Mouse (Mus musculus) heart, embryonic 14.5 days (tissue): ENCODE results near the gene Cnot10. TPM values are rescaled to one million over a fixed set of nuclear protein-coding genes. Genes with fewer than 3 reads are reported as not detected.

Source experiments
- ATAC-seq: fragments of 200-750 bp; cut with Nextera tagmentation; 2 replicates; pipeline ENCODE4 v1.8.0; 2017; ENCODE audit warnings: low read depth, moderate TSS enrichment; ENCODE audit not compliant: insufficient number of reproducible peaks, insufficient read depth, low FRiP score
- H3K27ac ChIP-seq, 2 experiments: fragments of 200-500 bp in 1 of 2; fragments of 300-500 bp in 1 of 2; sonication (generic) in 1 of 2; replicated peaks in 1 of 2; 2 replicates each; pipeline ENCODE4 v1.5.1; 2012 to 2014; ENCODE audit warnings: low read depth in 2 of 2, low read length in 2 of 2, control low read depth in 1 of 2, mild to moderate bottlenecking in 1 of 2, mixed read lengths in 1 of 2; ENCODE audit not compliant: control insufficient read depth in 1 of 2, insufficient read depth in 1 of 2
- H3K27me3 ChIP-seq: fragments of 300-500 bp; sonication (generic); 2 replicates; pipeline ENCODE4 v1.6.1; 2014; ENCODE audit warnings: mild to moderate bottlenecking, low read length, control low read depth; ENCODE audit not compliant: control insufficient read depth, insufficient read depth
- H3K36me3 ChIP-seq: fragments of 300-500 bp; sonication (generic); 2 replicates; pipeline ENCODE4 v1.6.1; 2014; ENCODE audit warnings: mild to moderate bottlenecking, control low read depth, low read length, mixed read lengths; ENCODE audit not compliant: control insufficient read depth, insufficient read depth
- H3K4me1 ChIP-seq, 2 experiments: fragments of 200-500 bp in 1 of 2; fragments of 300-500 bp in 1 of 2; sonication (generic) in 1 of 2; 2 replicates each; pipeline ENCODE4 v1.6.1; 2012 to 2014; ENCODE audit warnings: low read length in 2 of 2, control low read depth in 1 of 2, mixed read lengths in 1 of 2; ENCODE audit not compliant: control insufficient read depth in 2 of 2, insufficient read depth in 2 of 2
- H3K4me2 ChIP-seq: fragments of 300-500 bp; sonication (generic); 2 replicates; pipeline ENCODE4 v1.6.1; 2014; ENCODE audit warnings: mild to moderate bottlenecking, low read length
- H3K4me3 ChIP-seq, 2 experiments: fragments of 200-500 bp in 1 of 2; fragments of 300-500 bp in 1 of 2; sonication (generic) in 1 of 2; 2 replicates each; pipeline ENCODE4 v1.5.1; 2012 to 2014; ENCODE audit warnings: low read length in 2 of 2, mild to moderate bottlenecking in 2 of 2, control low read depth in 1 of 2, low read depth in 1 of 2, moderate library complexity in 1 of 2; ENCODE audit not compliant: control insufficient read depth in 1 of 2, insufficient read depth in 1 of 2
- H3K9ac ChIP-seq: fragments of 300-500 bp; sonication (generic); 2 replicates; pipeline ENCODE4 v1.6.1; 2014; ENCODE audit warnings: mild to moderate bottlenecking, low read length
- H3K9me3 ChIP-seq: fragments of 300-500 bp; sonication (generic); 2 replicates; pipeline ENCODE4 v1.6.1; 2016; ENCODE audit warnings: low read length, control low read depth; ENCODE audit not compliant: control insufficient read depth
- WGBS: fragments of 180-500 bp; shearing (Covaris S2); extraction: QIAGEN DNeasy Blood & Tissue Kit; methylation state at CpG from one replicate; pipeline ENCODE4 v1.1.7; 2014; 5-methylcytosine and 5-hydroxymethylcytosine counted together
- polyA plus RNA-seq: library from polyadenylated mRNA; unstranded; fragments of >200 nt; fragmentation: Nextera tagmentation; extraction: Ambion mirVana; gene quantifications from 2 replicates; pipeline ENCODE4 v1.2.1, GENCODE M21; 2014

Cnot10 gene
- polyA plus RNA-seq, 1 experiment from 2014 or later: 34.5 TPM

- Histone ChIP-seq H3K4me1 (peaks cover 2 to 6% of the 10 kb centered on the region in 2 experiments; a peak in 2 of 4 replicates), H3K9ac (no peak overlapping the region), H3K36me3 (no peaks in the 10 kb centered on the region), H3K4me3 (no peak overlapping the region), H3K4me2 (peak overlapping the region; percentile 5; the same call in 1 of the 2 replicates), H3K27me3 (peaks cover 8% of the 10 kb centered on the region), H3K9me3 (no peaks in the 10 kb centered on the region), H3K27ac (no peak overlapping the region)
- 20% methylated on average over 11 of the region's 11 CpGs for WGBS
- ATAC-seq: no peak
These were observed 61.3 kb downstream of the Cnot10 start for GRCm38 (mm10) chr9:114578646-114579045.

- WGBS: 100% methylated on average over 1 of the region's 1 CpGs
- H3K4me2 ChIP-seq: no peak overlapping the region
- no peak overlapping the region for H3K27ac ChIP-seq
- H3K4me3 ChIP-seq: no peak overlapping the region
- no peak overlapping the region for H3K9ac ChIP-seq
- ATAC-seq: no peak
- peaks cover 8% of the 10 kb centered on the region for H3K27me3 ChIP-seq
- H3K4me1 ChIP-seq: peaks cover 2 to 6% of the 10 kb centered on the region in 2 experiments; a peak in 2 of 4 replicates
- no peaks in the 10 kb centered on the region for H3K9me3 ChIP-seq
- no peaks in the 10 kb centered on the region for H3K36me3 ChIP-seq
These were observed 64.0 kb downstream of the Cnot10 start for GRCm38 (mm10) chr9:114576001-114576400.

GRCm38 (mm10) chr9:114573528-114573927, 66.5 kb downstream of the Cnot10 start:
- H3K4me3 ChIP-seq: no peak overlapping the region
- no peak overlapping the region for H3K4me2 ChIP-seq
- no peak for ATAC-seq
- no peak overlapping the region for H3K27ac ChIP-seq
- peaks cover 0 to 2% of the 10 kb centered on the region in 2 experiments; a peak in 1 of 4 replicates for H3K4me1 ChIP-seq
- H3K9ac ChIP-seq: no peak overlapping the region
- H3K36me3 ChIP-seq: no peaks in the 10 kb centered on the region
- peaks cover 8% of the 10 kb centered on the region for H3K27me3 ChIP-seq
- WGBS: 45% methylated on average over 5 of the region's 5 CpGs
- no peaks in the 10 kb centered on the region for H3K9me3 ChIP-seq

- Histone ChIP-seq H3K27me3 (peaks cover 15% of the 10 kb centered on the region), H3K36me3 (no peaks in the 10 kb centered on the region), H3K27ac (no peak overlapping the region), H3K4me2 (no peak overlapping the region), H3K9me3 (no peaks in the 10 kb centered on the region), H3K4me3 (no peak overlapping the region), H3K9ac (no peak overlapping the region), H3K4me1 (peaks cover 0 to 5% of the 10 kb centered on the region in 2 experiments; a peak in 2 of 4 replicates)
- ATAC-seq: no peak
- 86% methylated on average over 5 of the region's 5 CpGs for WGBS
These were observed 71.1 kb downstream of the Cnot10 start for GRCm38 (mm10) chr9:114568682-114569474.

- Histone ChIP-seq H3K4me3 (peak overlapping the region; percentile 55 to 67), H3K9me3 (no peaks in the 10 kb centered on the region), H3K9ac (peak overlapping the region; percentile 65), H3K36me3 (no peaks in the 10 kb centered on the region), H3K27me3 (peaks cover 54% of the 10 kb centered on the region), H3K4me2 (peak overlapping the region; percentile 96), H3K4me1 (peaks cover 2 to 26% of the 10 kb centered on the region in 2 experiments; a peak in 3 of 4 replicates), H3K27ac (no peak overlapping the region)
- no peak for ATAC-seq
- 3% methylated on average over 10 of the region's 10 CpGs for WGBS
These were observed 75.3 kb downstream of the Cnot10 start for GRCm38 (mm10) chr9:114564667-114565066.

GRCm38 (mm10) chr9:114563761-114564606, 76.0 kb downstream of the Cnot10 start, which contains the start of gene Trim71:
Trim71 (minus strand) TSS chr9:114564369.
- peaks cover 58% of the 10 kb centered on the region for H3K27me3 ChIP-seq
- no peak within 1 kb of the TSS for H3K27ac ChIP-seq
- peak within 1 kb of the TSS; percentile 96 for H3K4me2 ChIP-seq
- no peak for ATAC-seq
- peak within 1 kb of the TSS; percentile 55 to 67 for H3K4me3 ChIP-seq
- no peaks in the 10 kb centered on the region for H3K36me3 ChIP-seq
- WGBS: 0% methylated on average over 79 of the region's 91 CpGs
- no peaks in the 10 kb centered on the region for H3K9me3 ChIP-seq
- peaks cover 2 to 26% of the 10 kb centered on the region in 2 experiments; a peak in 3 of 4 replicates for H3K4me1 ChIP-seq
- H3K9ac ChIP-seq: peak within 1 kb of the TSS; percentile 65

- Histone ChIP-seq H3K27me3 (peaks cover 61% of the 10 kb centered on the region), H3K27ac (no peak overlapping the region), H3K4me1 (peaks cover 2 to 26% of the 10 kb centered on the region in 2 experiments; a peak in 3 of 4 replicates), H3K9ac (peak overlapping the region; percentile 65), H3K4me2 (peak overlapping the region; percentile 96), H3K36me3 (no peaks in the 10 kb centered on the region), H3K9me3 (no peaks in the 10 kb centered on the region), H3K4me3 (peak overlapping the region; percentile 55 to 67)
- WGBS: under 1% methylated on average over 107 of the region's 122 CpGs
- no peak; the same call in 1 of the 2 replicates for ATAC-seq
These were observed 76.8 kb downstream of the Cnot10 start for GRCm38 (mm10) chr9:114562919-114563751.
